Mouse (Mus musculus): ENCODE data around the gene 2810006K23Rik. TPM values are rescaled to one million over a fixed set of nuclear protein-coding genes. Genes with fewer than 3 reads are reported as not detected.

2810006K23Rik gene
- polyA plus RNA-seq, 2 experiments, result 9.7 to 11.8 TPM

- H3K36me3 ChIP-seq (ENCODE audit: control insufficient read depth, insufficient read depth, low read length), result peaks cover 20% of the 10 kb centered on the region
Measured at GRCm38 (mm10) chr5:124352141-124352920, 24.4 kb downstream of the 2810006K23Rik start.

DNA sequence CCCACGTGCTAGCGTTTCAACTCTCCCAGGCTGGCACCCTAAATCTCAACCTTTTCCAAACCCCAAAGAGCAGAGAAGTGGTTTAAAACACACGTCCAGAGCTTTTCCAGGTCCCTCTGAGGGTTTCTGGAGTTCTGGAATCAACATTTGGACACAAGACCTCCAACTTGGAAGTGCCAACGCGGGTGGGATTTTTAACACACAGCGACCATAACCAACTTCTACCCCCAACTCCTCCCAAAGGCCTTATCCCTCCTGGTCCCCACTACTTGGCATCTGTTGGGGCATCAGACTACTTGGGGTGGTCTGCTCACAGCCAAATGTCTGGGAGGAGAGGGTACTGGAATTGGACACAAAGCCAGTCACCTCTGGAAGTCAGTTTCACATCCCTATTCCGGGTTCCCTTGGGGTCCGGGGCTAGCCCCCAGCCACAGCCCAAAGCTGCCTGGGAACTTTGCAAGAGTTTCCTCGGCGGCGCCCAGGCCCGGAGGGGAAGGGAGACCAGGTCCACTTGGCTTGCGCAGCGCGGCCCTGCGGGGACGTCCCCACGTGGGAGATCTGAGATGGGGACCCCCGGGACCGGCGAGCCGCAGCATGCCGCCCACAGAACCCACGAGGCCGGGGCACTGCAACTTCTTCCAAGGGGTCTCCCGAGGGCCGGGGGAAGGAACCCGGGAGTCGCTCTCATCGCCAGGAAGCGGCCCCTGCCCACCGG is 25.3 kb downstream of the 2810006K23Rik start:
- no peaks in the 10 kb centered on the region for H3K27me3 ChIP-seq (ENCODE audit: control insufficient read depth, insufficient read depth, low read length)
- no peak for TF ChIP-seq POLR2A (IDR thresholded peaks at IDR 0.05; ENCODE audit: borderline replicate concordance, extremely low read depth, insufficient read depth, insufficient read length)
- DNase-seq (ENCODE audit: low spot score) (no peak), ATAC-seq (ENCODE audit: low FRiP score, low read depth) (no peak)
- peak overlapping the region; percentile 100 for H3K9ac ChIP-seq (ENCODE audit: low read depth, low read length, severe bottlenecking)
- H3K4me2 ChIP-seq (replicated peaks; ENCODE audit: low read depth, low read length, severe bottlenecking), result peak overlapping the region; percentile 93
- peaks cover 16% of the 10 kb centered on the region for H3K36me3 ChIP-seq (ENCODE audit: control insufficient read depth, insufficient read depth, low read length)
- WGBS, result 5% methylated on average over 27 of the region's 32 CpGs
- peak overlapping the region; percentile 96 for H3K4me3 ChIP-seq (replicated peaks; ENCODE audit: low read length)
- no peaks in the 10 kb centered on the region for H3K9me3 ChIP-seq (ENCODE audit: control insufficient read depth, low read length)
- peak overlapping the region; percentile 98 for H3K27ac ChIP-seq (replicated peaks; ENCODE audit: low read depth, low read length)
- peaks cover 18% of the 10 kb centered on the region for H3K4me1 ChIP-seq (ENCODE audit: control insufficient read depth, insufficient read depth, low read length)

More at GRCm38 (mm10) chr5:124352141-124352920, 24.4 kb downstream of the 2810006K23Rik start:
- peak; percentile 70; the same call in 1 of the 2 replicates for TF ChIP-seq POLR2A (IDR thresholded peaks at IDR 0.05; ENCODE audit: borderline replicate concordance, extremely low read depth, insufficient read depth, insufficient read length)
- Histone ChIP-seq H3K4me2 (replicated peaks; ENCODE audit: low read depth, low read length, severe bottlenecking) (peak overlapping the region; percentile 93), H3K4me1 (ENCODE audit: control insufficient read depth, insufficient read depth, low read length) (peaks cover 18% of the 10 kb centered on the region), H3K27ac (replicated peaks; ENCODE audit: low read depth, low read length) (peak overlapping the region; percentile 98), H3K27me3 (ENCODE audit: control insufficient read depth, insufficient read depth, low read length) (no peaks in the 10 kb centered on the region), H3K4me3 (replicated peaks; ENCODE audit: low read length) (peak overlapping the region; percentile 96), H3K9me3 (ENCODE audit: control insufficient read depth, low read length) (no peaks in the 10 kb centered on the region), H3K9ac (ENCODE audit: low read depth, low read length, severe bottlenecking) (peak overlapping the region; percentile 100)
- DNase-seq (ENCODE audit: low spot score), result peak; percentile 88
- peak; percentile 74 for ATAC-seq (ENCODE audit: low FRiP score, low read depth)
- under 1% methylated on average over 25 of the region's 30 CpGs for WGBS

DNA sequence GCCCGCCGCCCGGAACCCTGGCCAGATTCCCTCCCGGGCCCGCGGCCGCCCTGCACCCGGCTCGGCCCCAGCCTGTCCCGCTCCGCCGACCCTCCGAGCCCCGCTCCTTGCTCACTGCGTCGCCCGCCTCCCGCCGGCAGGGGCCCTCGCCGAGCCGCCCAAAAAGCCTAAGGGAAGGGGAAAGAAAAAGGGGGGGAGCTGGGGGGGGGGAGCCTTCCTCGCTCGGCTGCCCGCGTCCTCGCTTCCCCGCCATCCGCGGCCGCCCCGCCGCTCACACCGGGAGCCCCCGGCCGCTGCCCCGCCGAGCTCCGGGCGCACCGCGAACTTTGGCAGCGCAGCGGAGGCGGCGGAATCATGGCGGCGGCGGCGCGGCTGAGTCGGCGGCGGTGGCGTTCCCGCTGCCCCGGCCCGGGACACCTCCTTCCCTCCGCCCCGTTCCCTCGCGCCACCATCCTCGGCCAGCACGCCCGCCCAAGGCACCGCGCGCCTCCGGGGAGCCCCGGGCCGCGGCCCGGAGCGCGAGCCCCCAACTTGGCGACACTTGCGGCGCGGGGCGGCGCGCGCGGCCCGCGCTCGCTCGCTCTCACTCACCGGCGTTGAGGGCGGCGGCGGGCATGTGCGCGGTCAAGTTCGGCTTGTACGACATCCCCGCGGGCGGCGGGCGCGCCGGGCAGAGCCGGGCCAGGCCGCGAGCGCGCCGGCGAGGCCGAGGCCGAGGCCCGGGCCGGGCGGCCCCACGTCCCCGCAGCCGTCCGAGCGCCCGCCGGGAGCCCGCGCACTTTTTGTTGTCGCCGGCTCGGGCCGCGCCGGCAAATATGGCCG is 26.0 kb downstream of the 2810006K23Rik start:
- H3K27ac ChIP-seq (replicated peaks; ENCODE audit: low read depth, low read length), result peak overlapping the region; percentile 98
- ATAC-seq (ENCODE audit: low FRiP score, low read depth), result peak; percentile 16; the same call in 1 of the 2 replicates
- DNase-seq (ENCODE audit: low spot score), result peak; percentile 30
- no peaks in the 10 kb centered on the region for H3K9me3 ChIP-seq (ENCODE audit: control insufficient read depth, low read length)
- H3K4me2 ChIP-seq (replicated peaks; ENCODE audit: low read depth, low read length, severe bottlenecking), result peak overlapping the region; percentile 93
- peaks cover 9% of the 10 kb centered on the region for H3K36me3 ChIP-seq (ENCODE audit: control insufficient read depth, insufficient read depth, low read length)
- peak overlapping the region; percentile 96 for H3K4me3 ChIP-seq (replicated peaks; ENCODE audit: low read length)
- H3K27me3 ChIP-seq (ENCODE audit: control insufficient read depth, insufficient read depth, low read length), result no peaks in the 10 kb centered on the region
- H3K4me1 ChIP-seq (ENCODE audit: control insufficient read depth, insufficient read depth, low read length), result peaks cover 18% of the 10 kb centered on the region
- under 1% methylated on average over 48 of the region's 132 CpGs for WGBS
- no peak for TF ChIP-seq POLR2A (IDR thresholded peaks at IDR 0.05; ENCODE audit: borderline replicate concordance, extremely low read depth, insufficient read depth, insufficient read length)
- H3K9ac ChIP-seq (ENCODE audit: low read depth, low read length, severe bottlenecking), result peak overlapping the region; percentile 100

- Histone ChIP-seq H3K4me1 (ENCODE audit: control insufficient read depth, insufficient read depth, low read length) (peaks cover 18% of the 10 kb centered on the region), H3K27me3 (ENCODE audit: control insufficient read depth, insufficient read depth, low read length) (no peaks in the 10 kb centered on the region), H3K36me3 (ENCODE audit: control insufficient read depth, insufficient read depth, low read length) (peaks cover under 1% of the 10 kb centered on the region; the same call in 1 of the 2 replicates), H3K9ac (ENCODE audit: low read depth, low read length, severe bottlenecking) (peak overlapping the region; percentile 100), H3K4me3 (replicated peaks; ENCODE audit: low read length) (peak overlapping the region; percentile 96), H3K9me3 (ENCODE audit: control insufficient read depth, low read length) (no peaks in the 10 kb centered on the region), H3K27ac (replicated peaks; ENCODE audit: low read depth, low read length) (peak overlapping the region; percentile 98), H3K4me2 (replicated peaks; ENCODE audit: low read depth, low read length, severe bottlenecking) (peak overlapping the region; percentile 64)
- peak; percentile 47 for ATAC-seq (ENCODE audit: low FRiP score, low read depth)
- DNase-seq (ENCODE audit: low spot score), result peak; percentile 49
- 1% methylated on average over 35 of the region's 60 CpGs for WGBS
- no peak for TF ChIP-seq POLR2A (IDR thresholded peaks at IDR 0.05; ENCODE audit: borderline replicate concordance, extremely low read depth, insufficient read depth, insufficient read length)
Measured at GRCm38 (mm10) chr5:124354574-124355424, 26.9 kb downstream of the 2810006K23Rik start.

Measured in limb, embryonic 14.5 days (tissue).